Mouse (Mus musculus) intestine, postnatal 0 days (tissue): ENCODE data around the gene Zfp61. TPM values are rescaled to one million over a fixed set of nuclear protein-coding genes. Genes with fewer than 3 reads are reported as not detected.

ENCODE experiments used
- ATAC-seq: fragments of 200-750 bp; cut with Nextera tagmentation; 2 replicates; pipeline ENCODE4 v1.8.0; 2017; ENCODE audit warnings: mild to moderate bottlenecking, moderate TSS enrichment, moderate library complexity
- H3K27ac ChIP-seq: fragments of 300-500 bp; sonication (generic); 2 replicates; pipeline ENCODE4 v1.5.1; 2014; ENCODE audit warnings: mild to moderate bottlenecking, low read depth, low read length, moderate library complexity
- H3K27me3 ChIP-seq: fragments of 300-500 bp; sonication (generic); replicated peaks from 2 replicates; pipeline ENCODE4 v1.6.1; 2014; ENCODE audit warnings: low read length, mixed read lengths; ENCODE audit not compliant: control insufficient read depth, insufficient read depth
- H3K36me3 ChIP-seq: fragments of 300-500 bp; sonication (generic); 2 replicates; pipeline ENCODE4 v1.6.1; 2014; ENCODE audit warnings: mild to moderate bottlenecking, moderate library complexity; ENCODE audit not compliant: control insufficient read depth, insufficient read depth
- H3K4me1 ChIP-seq: fragments of 300-500 bp; sonication (generic); replicated peaks from 2 replicates; pipeline ENCODE4 v1.6.1; 2014; ENCODE audit warnings: antibody characterized with exemption, low read length, mixed read lengths; ENCODE audit not compliant: control insufficient read depth, insufficient read depth
- H3K4me2 ChIP-seq: fragments of 300-500 bp; sonication (generic); replicated peaks from 2 replicates; pipeline ENCODE4 v1.6.1; 2014; ENCODE audit warnings: low read depth, mild to moderate bottlenecking, moderate library complexity
- H3K4me3 ChIP-seq: fragments of 300-500 bp; sonication (generic); 2 replicates; pipeline ENCODE4 v1.5.1; 2014; ENCODE audit warnings: low read depth, low read length
- H3K9ac ChIP-seq: fragments of 300-500 bp; sonication (generic); 2 replicates; pipeline ENCODE4 v1.6.1; 2014; ENCODE audit warnings: mild to moderate bottlenecking, low read depth, low read length
- H3K9me3 ChIP-seq: fragments of 300-500 bp; sonication (generic); 2 replicates; pipeline ENCODE4 v1.6.1; 2016; ENCODE audit warnings: mixed run types; ENCODE audit not compliant: control insufficient read depth
- CTCF ChIP-seq: sonication (generic); IDR thresholded peaks from 2 replicates; pipeline ENCODE4 v1.5.1; 2016; ENCODE audit warnings: low read depth, mild to moderate bottlenecking, control low read depth, antibody characterized with exemption, moderate library complexity
- WGBS: fragments of 180-500 bp; shearing (Covaris S2); extraction: QIAGEN DNeasy Blood & Tissue Kit; methylation state at CpG from one replicate; pipeline ENCODE4 v1.1.7; 2014; 5-methylcytosine and 5-hydroxymethylcytosine counted together
- polyA plus RNA-seq: library from polyadenylated mRNA; unstranded; fragments of >200 nt; fragmentation: Nextera tagmentation; extraction: Ambion mirVana; gene quantifications from 2 replicates; pipeline ENCODE4 v1.2.1, GENCODE M21; 2015

The Zfp61 gene
- polyA plus RNA-seq, 1 experiment from 2014 or later, result 5.1 TPM

- Histone ChIP-seq H3K36me3 (peaks cover 35% of the 10 kb centered on the region; the same call in 1 of the 2 replicates), H3K27ac (peak overlapping the region; percentile 52)
Measured at GRCm38 (mm10) chr7:24298973-24299708, 1.9 kb downstream of the Zfp61 start.

GRCm38 (mm10) chr7:24298635-24298972 is 2.4 kb downstream of the Zfp61 start:
- Histone ChIP-seq H3K4me3 (peak overlapping the region; percentile 72), H3K27me3 (no peaks in the 10 kb centered on the region), H3K9ac (peak overlapping the region; percentile 57), H3K27ac (no peak overlapping the region), H3K4me1 (0 out of 2 replicates have a peak, but pooled peaks cover 3% of the 10 kb centered on the region), H3K4me2 (peak overlapping the region; percentile 94), H3K36me3 (peaks cover 38% of the 10 kb centered on the region; the same call in 1 of the 2 replicates), H3K9me3 (no peaks in the 10 kb centered on the region)
- WGBS, result 2% methylated on average over 12 of the region's 12 CpGs
- TF ChIP-seq CTCF, result no peak
- ATAC-seq, result no peak

More at GRCm38 (mm10) chr7:24298973-24299708, 1.9 kb downstream of the Zfp61 start:
- peak; percentile 70 for TF ChIP-seq CTCF
- peak overlapping the region; percentile 94 for H3K4me2 ChIP-seq
- 0 out of 2 replicates have a peak, but pooled peaks cover 3% of the 10 kb centered on the region for H3K4me1 ChIP-seq
- H3K9me3 ChIP-seq, result no peaks in the 10 kb centered on the region
- H3K4me3 ChIP-seq, result peak overlapping the region; percentile 72
- peak; percentile 84 for ATAC-seq
- no peaks in the 10 kb centered on the region for H3K27me3 ChIP-seq
- peak overlapping the region; percentile 57 for H3K9ac ChIP-seq
- WGBS, result under 1% methylated on average over 45 of the region's 47 CpGs

GRCm38 (mm10) chr7:24297361-24298095 is 3.5 kb downstream of the Zfp61 start:
- TF ChIP-seq CTCF, result no peak
- Histone ChIP-seq H3K4me1 (0 out of 2 replicates have a peak, but pooled peaks cover 3% of the 10 kb centered on the region), H3K9ac (no peak overlapping the region), H3K27ac (no peak overlapping the region), H3K4me3 (no peak overlapping the region), H3K4me2 (no peak overlapping the region), H3K27me3 (no peaks in the 10 kb centered on the region), H3K9me3 (no peaks in the 10 kb centered on the region), H3K36me3 (peaks cover 32% of the 10 kb centered on the region)
- 92% methylated on average over 15 of the region's 15 CpGs for WGBS
- no peak for ATAC-seq

GRCm38 (mm10) chr7:24296386-24296785 is 4.6 kb downstream of the Zfp61 start:
- Histone ChIP-seq H3K27ac (no peak overlapping the region), H3K9ac (no peak overlapping the region), H3K4me2 (no peak overlapping the region), H3K36me3 (peaks cover 41% of the 10 kb centered on the region), H3K4me1 (0 out of 2 replicates have a peak, but pooled peaks cover 3% of the 10 kb centered on the region), H3K9me3 (no peaks in the 10 kb centered on the region), H3K27me3 (no peaks in the 10 kb centered on the region), H3K4me3 (no peak overlapping the region)
- no peak for ATAC-seq
- 93% methylated on average over 7 of the region's 7 CpGs for WGBS
- no peak for TF ChIP-seq CTCF

- H3K4me2 ChIP-seq, result no peak overlapping the region
- H3K9ac ChIP-seq, result no peak overlapping the region
- no peak for ATAC-seq
- H3K27ac ChIP-seq, result no peak overlapping the region
- H3K9me3 ChIP-seq, result no peaks in the 10 kb centered on the region
- 96% methylated on average over 7 of the region's 7 CpGs for WGBS
- H3K4me3 ChIP-seq, result no peak overlapping the region
- 0 out of 2 replicates have a peak, but pooled peaks cover 3% of the 10 kb centered on the region for H3K4me1 ChIP-seq
- no peak for TF ChIP-seq CTCF
- no peaks in the 10 kb centered on the region for H3K27me3 ChIP-seq
- peaks cover 46% of the 10 kb centered on the region for H3K36me3 ChIP-seq
Measured at GRCm38 (mm10) chr7:24295376-24295775, 5.7 kb downstream of the Zfp61 start.

GRCm38 (mm10) chr7:24294763-24295162 is 6.3 kb downstream of the Zfp61 start:
- 96% methylated on average over 4 of the region's 4 CpGs for WGBS
- Histone ChIP-seq H3K4me1 (no peaks in the 10 kb centered on the region), H3K4me3 (no peak overlapping the region), H3K9ac (no peak overlapping the region), H3K27me3 (no peaks in the 10 kb centered on the region), H3K4me2 (no peak overlapping the region), H3K9me3 (no peaks in the 10 kb centered on the region), H3K36me3 (peaks cover 46% of the 10 kb centered on the region), H3K27ac (no peak overlapping the region)
- ATAC-seq, result no peak
- TF ChIP-seq CTCF, result no peak
